Mouse (Mus musculus) neural tube, embryonic 15.5 days (tissue): Measurements from ENCODE around the gene Rbm19. TPM values are rescaled to one million over a fixed set of nuclear protein-coding genes. Genes with fewer than 3 reads are reported as not detected.
A peak's percentile ranks its signal among the peaks of the same experiment; 100 is the strongest.

Source experiments
- ATAC-seq: fragments of 200-750 bp; cut with Nextera tagmentation; 2 replicates; pipeline ENCODE4 v1.8.0; 2017; ENCODE audit warnings: mild to moderate bottlenecking, moderate TSS enrichment, moderate library complexity; ENCODE audit not compliant: low FRiP score
- H3K27ac ChIP-seq: fragments of 300-500 bp; sonication (generic); replicated peaks from 2 replicates; pipeline ENCODE4 v1.5.1; 2015; ENCODE audit warnings: mild to moderate bottlenecking, inconsistent platforms
- H3K27me3 ChIP-seq: fragments of 300-500 bp; sonication (generic); replicated peaks from 2 replicates; pipeline ENCODE4 v1.6.1; 2015; ENCODE audit warnings: inconsistent platforms
- H3K36me3 ChIP-seq: fragments of 300-500 bp; sonication (generic); 2 replicates; pipeline ENCODE4 v1.6.1; 2015; ENCODE audit warnings: inconsistent platforms
- H3K4me1 ChIP-seq: fragments of 300-500 bp; sonication (generic); 2 replicates; pipeline ENCODE4 v1.6.1; 2015; ENCODE audit warnings: inconsistent platforms
- H3K4me2 ChIP-seq: fragments of 300-500 bp; sonication (generic); 2 replicates; pipeline ENCODE4 v1.6.1; 2015; ENCODE audit warnings: inconsistent platforms, mild to moderate bottlenecking, moderate library complexity
- H3K4me3 ChIP-seq: fragments of 300-500 bp; sonication (generic); replicated peaks from 2 replicates; pipeline ENCODE4 v1.5.1; 2015; ENCODE audit warnings: mild to moderate bottlenecking, inconsistent platforms
- H3K9ac ChIP-seq: fragments of 300-500 bp; sonication (generic); replicated peaks from 2 replicates; pipeline ENCODE4 v1.6.1; 2015; ENCODE audit warnings: mild to moderate bottlenecking, inconsistent platforms
- H3K9me3 ChIP-seq: fragments of 300-500 bp; sonication (generic); replicated peaks from 2 replicates; pipeline ENCODE4 v1.6.1; 2016; ENCODE audit warnings: inconsistent platforms
- WGBS: fragments of 180-500 bp; shearing (Covaris S2); methylation state at CpG from one replicate; pipeline ENCODE4 v1.1.7; 2015; ENCODE audit warnings: mixed read lengths; 5-methylcytosine and 5-hydroxymethylcytosine counted together
- polyA plus RNA-seq: library from polyadenylated mRNA; unstranded; fragments of >200 nt; fragmentation: Nextera tagmentation; extraction: Ambion mirVana; gene quantifications from 2 replicates; pipeline ENCODE4 v1.2.1, GENCODE M21; 2015

Gene Rbm19
- polyA plus RNA-seq: 18.7 and 20.2 TPM in 2 replicates

DNA sequence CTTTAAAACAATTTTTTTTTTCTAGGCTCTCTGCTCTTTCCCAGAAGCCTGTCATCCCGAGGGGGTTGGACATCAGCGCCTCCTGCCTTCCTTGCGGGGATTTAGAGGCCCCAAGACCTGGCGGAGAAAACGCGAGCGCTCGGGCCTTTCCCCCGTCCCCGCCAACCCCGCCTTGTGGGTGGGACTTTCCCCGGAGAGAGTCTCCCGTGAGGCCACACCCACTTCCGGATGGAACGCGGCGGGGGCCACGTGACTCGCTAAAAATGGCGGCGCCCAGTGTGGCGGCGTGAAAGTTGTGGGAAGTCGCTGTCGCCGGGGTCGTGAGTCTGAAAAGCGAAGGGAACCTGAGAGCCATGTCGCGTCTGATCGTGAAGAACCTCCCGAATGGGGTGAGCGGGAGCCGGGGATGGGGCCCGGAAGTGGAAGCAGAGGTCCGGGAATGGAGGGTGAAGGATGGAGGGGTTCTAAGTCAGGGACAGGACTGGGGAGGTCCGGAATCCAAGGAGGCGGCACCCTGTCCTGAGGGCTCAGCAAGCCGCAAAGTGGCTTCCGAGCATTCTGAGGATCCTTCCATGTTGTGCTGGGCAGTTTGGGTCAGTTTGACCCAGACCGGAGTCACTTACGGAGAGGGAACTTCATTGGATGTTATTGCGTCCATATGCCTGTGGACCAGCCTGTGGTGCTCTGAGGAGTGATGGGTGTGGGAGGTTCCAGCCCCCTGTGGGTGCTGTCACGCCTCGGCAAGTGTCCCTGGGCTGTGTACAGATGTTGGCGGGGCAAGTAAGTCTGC is at the start of gene Rbm19:
Gene Rbm19 (plus strand): TSS at position 205 of the 790 bp plus-strand sequence.
- Histone ChIP-seq H3K4me1 (peaks cover 8% of the 10 kb centered on the region), H3K4me3 (peak within 1 kb of the TSS; percentile 83), H3K4me2 (peak within 1 kb of the TSS; percentile 94), H3K36me3 (peaks cover 29% of the 10 kb centered on the region), H3K27me3 (no peaks in the 10 kb centered on the region), H3K9ac (peak within 1 kb of the TSS; percentile 61), H3K27ac (peak within 1 kb of the TSS; percentile 75), H3K9me3 (no peaks in the 10 kb centered on the region)
- peak; percentile 90 for ATAC-seq
- under 1% methylated on average over 46 of the region's 46 CpGs for WGBS

DNA sequence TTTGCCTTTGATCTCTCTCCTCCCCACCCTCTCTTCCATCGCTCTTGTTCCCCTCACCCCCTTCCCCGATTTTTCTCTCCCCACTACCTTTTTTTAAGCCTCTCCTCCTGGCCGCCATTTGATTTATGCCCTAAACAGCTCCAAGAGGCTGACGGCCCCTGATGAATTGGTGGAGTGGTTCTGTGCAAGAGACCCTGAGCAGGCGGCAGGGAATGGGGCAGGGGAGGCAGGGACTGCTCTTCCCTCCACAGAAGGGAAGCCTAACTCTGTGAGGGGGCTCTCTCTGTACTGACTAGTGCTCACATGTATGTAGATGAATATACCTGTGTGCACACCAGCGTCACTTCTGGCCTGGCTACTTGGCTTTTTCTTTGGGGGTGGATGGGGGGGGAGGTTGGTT is 49.0 kb upstream of the Rbm19 start:
- Histone ChIP-seq H3K4me3 (no peak overlapping the region), H3K4me2 (no peak overlapping the region), H3K4me1 (0 out of 2 replicates have a peak, but pooled peaks cover 3% of the 10 kb centered on the region), H3K27me3 (no peaks in the 10 kb centered on the region), H3K36me3 (no peaks in the 10 kb centered on the region), H3K9me3 (no peaks in the 10 kb centered on the region), H3K27ac (no peak overlapping the region), H3K9ac (no peak overlapping the region)
- WGBS: 27% methylated on average over 6 of the region's 6 CpGs
- no peak for ATAC-seq

DNA sequence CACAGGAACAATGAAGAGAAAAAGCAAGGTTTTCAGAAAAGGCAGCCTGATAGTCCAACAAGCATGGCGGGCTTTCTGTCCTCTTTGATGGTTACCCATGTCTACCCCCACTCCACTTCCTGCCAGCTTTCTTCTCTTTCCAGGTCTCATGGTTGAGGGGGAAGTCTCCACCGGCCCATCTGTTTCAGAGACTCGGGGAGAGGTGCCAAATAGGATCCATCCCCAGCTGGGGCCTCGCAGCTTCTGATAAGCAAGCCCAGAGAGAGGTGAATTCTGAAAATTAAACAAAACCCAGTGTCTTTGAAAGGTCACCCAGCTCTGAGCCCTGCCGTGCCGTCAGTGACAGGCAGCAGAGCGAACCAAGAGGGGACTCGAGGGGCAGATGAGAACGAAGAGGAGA is 42.2 kb upstream of the Rbm19 start:
- 75% methylated on average over 9 of the region's 9 CpGs for WGBS
- no peak for ATAC-seq
- H3K9me3 ChIP-seq: no peaks in the 10 kb centered on the region
- H3K36me3 ChIP-seq: no peaks in the 10 kb centered on the region
- no peak overlapping the region for H3K4me2 ChIP-seq
- H3K4me1 ChIP-seq: no peaks in the 10 kb centered on the region
- H3K4me3 ChIP-seq: no peak overlapping the region
- H3K9ac ChIP-seq: no peak overlapping the region
- no peaks in the 10 kb centered on the region for H3K27me3 ChIP-seq
- no peak overlapping the region for H3K27ac ChIP-seq

DNA sequence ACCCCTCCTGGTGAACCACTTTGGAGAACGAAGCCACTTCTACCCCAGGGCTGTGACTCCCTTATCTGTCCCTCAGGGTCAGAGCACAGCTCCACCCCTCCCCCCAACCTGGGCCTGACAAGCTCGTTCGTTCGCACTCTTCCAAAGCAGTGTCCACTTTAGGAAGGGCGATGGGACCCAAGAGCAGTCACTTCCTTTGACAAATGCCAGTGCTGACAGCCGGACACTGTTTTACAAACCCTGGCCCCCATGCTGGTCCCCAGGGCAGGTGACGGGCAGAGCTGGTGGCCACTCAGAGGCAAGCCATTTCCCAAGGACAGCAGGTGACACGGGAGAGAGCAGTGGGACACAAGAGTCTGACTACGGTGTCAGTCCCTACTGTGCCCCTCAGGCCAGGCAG is 36.2 kb upstream of the Rbm19 start:
- no peak for ATAC-seq
- Histone ChIP-seq H3K27me3 (peaks cover 4% of the 10 kb centered on the region; the same call in 1 of the 2 replicates), H3K36me3 (no peaks in the 10 kb centered on the region), H3K4me1 (no peaks in the 10 kb centered on the region), H3K4me2 (no peak overlapping the region), H3K9me3 (no peaks in the 10 kb centered on the region), H3K9ac (no peak overlapping the region), H3K4me3 (no peak overlapping the region), H3K27ac (no peak overlapping the region)
- whole genome bisulfite sequencing: 72% methylated on average over 9 of the region's 9 CpGs

DNA sequence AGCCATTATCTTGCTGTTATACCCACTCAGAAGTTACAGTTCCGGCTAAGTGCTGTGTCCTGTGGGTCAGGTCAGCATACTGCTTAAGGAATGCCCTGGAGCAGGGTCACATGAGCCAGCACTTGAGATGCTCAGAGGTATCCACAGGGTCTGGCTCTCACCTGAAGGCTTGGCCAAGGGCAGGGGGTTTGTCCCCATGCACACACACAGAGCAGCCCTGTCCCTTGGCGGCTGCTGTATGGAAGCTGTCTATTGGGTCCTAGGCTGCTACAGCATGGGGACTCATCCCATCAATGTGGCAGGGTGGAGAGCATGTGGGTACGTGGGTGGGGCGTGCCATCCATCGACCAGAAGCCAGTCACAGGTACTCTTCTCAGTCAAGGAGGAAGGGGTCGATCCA is 35.8 kb upstream of the Rbm19 start:
- no peak for ATAC-seq
- Histone ChIP-seq H3K9me3 (no peaks in the 10 kb centered on the region), H3K9ac (no peak overlapping the region), H3K4me1 (no peaks in the 10 kb centered on the region), H3K27ac (no peak overlapping the region), H3K27me3 (peaks cover 4% of the 10 kb centered on the region; the same call in 1 of the 2 replicates), H3K4me2 (no peak overlapping the region), H3K36me3 (no peaks in the 10 kb centered on the region), H3K4me3 (no peak overlapping the region)
- WGBS: 83% methylated on average over 6 of the region's 6 CpGs

DNA sequence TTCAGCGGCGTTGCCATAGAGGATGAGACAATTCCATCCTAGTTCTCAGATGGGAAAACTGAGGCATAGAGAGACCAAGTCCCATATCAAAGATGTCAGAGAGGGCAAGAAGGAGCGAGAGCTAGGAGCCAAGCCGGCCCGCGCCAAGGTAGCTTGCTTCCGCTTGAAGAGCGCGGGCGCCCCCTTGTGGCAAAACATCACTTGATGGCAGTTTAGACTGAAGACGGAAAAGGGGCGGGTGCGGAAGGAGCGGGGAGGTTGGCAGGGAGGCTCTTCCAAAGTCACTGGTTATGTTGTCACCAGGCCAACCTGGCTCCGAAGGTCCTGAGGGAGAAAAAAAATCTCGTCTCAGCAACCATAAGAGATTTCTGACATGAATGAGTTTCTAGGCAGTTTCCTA is 27.7 kb upstream of the Rbm19 start:
- WGBS: 3% methylated on average over 16 of the region's 16 CpGs
- H3K27me3 ChIP-seq: peaks cover 53% of the 10 kb centered on the region

DNA sequence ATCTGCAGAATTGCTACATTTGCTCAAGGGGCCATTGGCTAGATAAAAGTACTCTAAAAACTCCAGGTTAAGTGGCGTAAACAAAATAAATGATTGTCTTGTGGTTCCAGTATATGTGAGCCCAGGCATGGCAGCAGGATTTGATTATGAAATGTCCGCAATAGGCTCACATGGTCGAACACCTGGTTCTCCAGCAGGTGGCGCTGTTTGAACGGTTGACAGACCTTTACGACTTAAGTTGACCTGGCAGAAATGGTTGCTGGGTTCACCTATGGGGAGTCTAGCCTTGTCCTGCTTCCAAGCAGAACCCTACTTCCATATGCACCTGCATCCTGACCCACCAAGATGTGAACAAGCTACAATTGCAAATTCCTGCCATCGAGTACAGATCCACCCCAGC is 21.7 kb upstream of the Rbm19 start:
- H3K4me1 ChIP-seq: no peaks in the 10 kb centered on the region
- ATAC-seq: no peak
- no peak overlapping the region for H3K4me3 ChIP-seq
- H3K36me3 ChIP-seq: no peaks in the 10 kb centered on the region
- no peak overlapping the region for H3K4me2 ChIP-seq
- peaks cover 35% of the 10 kb centered on the region for H3K27me3 ChIP-seq
- no peaks in the 10 kb centered on the region for H3K9me3 ChIP-seq
- 58% methylated on average over 7 of the region's 7 CpGs for WGBS
- H3K27ac ChIP-seq: no peak overlapping the region
- H3K9ac ChIP-seq: no peak overlapping the region

More for the DNA sequence above, 27.7 kb upstream of the Rbm19 start:
- Histone ChIP-seq H3K4me1 (no peaks in the 10 kb centered on the region), H3K27ac (no peak overlapping the region), H3K4me3 (no peak overlapping the region), H3K4me2 (peak overlapping the region; percentile 31), H3K36me3 (no peaks in the 10 kb centered on the region), H3K9me3 (no peaks in the 10 kb centered on the region), H3K9ac (no peak overlapping the region)
- ATAC-seq: no peak

DNA sequence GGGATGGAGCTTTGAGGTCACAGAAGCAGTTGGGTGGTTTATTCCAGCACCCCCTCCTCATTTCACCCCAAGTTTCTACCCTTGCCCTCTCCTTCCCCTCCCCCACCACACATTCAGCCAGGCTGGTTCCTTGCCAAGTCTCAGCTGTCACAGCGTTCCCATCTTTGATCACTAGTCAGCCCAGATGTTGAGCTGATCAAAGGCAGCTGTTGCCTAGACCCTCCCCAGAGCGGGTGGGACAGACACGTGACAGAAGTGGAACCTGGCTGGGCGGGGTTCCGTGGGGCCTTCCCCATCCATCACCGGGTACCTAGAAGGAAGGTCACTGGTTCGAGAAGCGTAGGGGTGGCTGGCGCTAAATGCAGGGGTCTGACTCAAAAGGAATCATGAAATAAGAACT is 19.2 kb upstream of the Rbm19 start:
- H3K9ac ChIP-seq: no peak overlapping the region
- H3K27ac ChIP-seq: no peak overlapping the region
- H3K4me1 ChIP-seq: no peaks in the 10 kb centered on the region
- ATAC-seq: no peak
- H3K36me3 ChIP-seq: no peaks in the 10 kb centered on the region
- H3K27me3 ChIP-seq: peaks cover 13% of the 10 kb centered on the region
- no peaks in the 10 kb centered on the region for H3K9me3 ChIP-seq
- H3K4me3 ChIP-seq: no peak overlapping the region
- H3K4me2 ChIP-seq: no peak overlapping the region
- WGBS: 77% methylated on average over 9 of the region's 9 CpGs

DNA sequence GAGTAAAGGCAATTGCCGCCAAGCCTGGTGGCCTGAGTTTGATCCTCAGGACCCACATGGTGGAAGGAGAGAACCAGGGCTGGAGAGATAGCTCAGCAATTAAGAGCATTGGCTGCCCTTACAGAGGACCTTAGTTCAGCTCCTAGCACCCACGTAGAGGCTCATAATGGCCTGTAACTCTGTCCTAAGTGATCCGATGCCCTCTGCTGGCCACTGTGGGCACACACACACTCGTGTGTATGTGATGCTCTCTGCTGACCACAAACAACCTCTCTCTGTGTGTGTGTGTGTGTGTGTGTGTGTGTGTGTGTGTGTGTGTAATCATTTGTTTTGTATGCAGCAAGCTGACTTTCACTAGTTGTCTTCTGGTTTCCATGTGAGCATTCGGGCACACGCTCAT is 15.5 kb upstream of the Rbm19 start:
- H3K36me3 ChIP-seq: no peaks in the 10 kb centered on the region
- no peak overlapping the region for H3K27ac ChIP-seq
- no peak overlapping the region for H3K9ac ChIP-seq
- no peak overlapping the region for H3K4me2 ChIP-seq
- H3K4me3 ChIP-seq: no peak overlapping the region
- WGBS: 89% methylated on average over 6 of the region's 6 CpGs
- no peak for ATAC-seq
- H3K9me3 ChIP-seq: no peaks in the 10 kb centered on the region
- H3K4me1 ChIP-seq: no peaks in the 10 kb centered on the region
- H3K27me3 ChIP-seq: peaks cover 7% of the 10 kb centered on the region; the same call in 1 of the 2 replicates

DNA sequence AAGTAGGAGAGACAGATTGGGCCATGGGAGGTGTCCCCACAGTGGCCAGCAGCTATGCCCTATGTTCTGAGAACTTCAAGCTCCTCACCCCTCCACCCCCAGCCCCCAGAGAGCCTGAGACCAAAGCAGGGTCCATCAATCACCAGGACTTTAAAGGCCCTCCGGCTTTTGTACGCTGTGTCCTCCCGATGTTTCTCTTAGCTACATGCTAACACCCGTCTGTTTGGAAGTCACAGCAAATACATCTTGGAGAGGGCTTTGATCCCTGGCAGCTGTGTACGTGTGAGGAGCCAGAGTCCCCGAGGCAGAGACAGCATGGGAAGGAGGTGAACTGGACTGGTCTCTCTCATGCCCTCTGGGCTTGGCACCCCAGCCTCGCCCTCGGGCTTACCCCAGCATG is 14.2 kb upstream of the Rbm19 start:
- Histone ChIP-seq H3K27ac (no peak overlapping the region), H3K36me3 (no peaks in the 10 kb centered on the region), H3K9ac (no peak overlapping the region), H3K27me3 (peaks cover 7% of the 10 kb centered on the region; the same call in 1 of the 2 replicates), H3K4me1 (no peaks in the 10 kb centered on the region), H3K4me2 (no peak overlapping the region), H3K4me3 (no peak overlapping the region), H3K9me3 (no peaks in the 10 kb centered on the region)
- ATAC-seq: no peak
- 67% methylated on average over 8 of the region's 8 CpGs for WGBS

DNA sequence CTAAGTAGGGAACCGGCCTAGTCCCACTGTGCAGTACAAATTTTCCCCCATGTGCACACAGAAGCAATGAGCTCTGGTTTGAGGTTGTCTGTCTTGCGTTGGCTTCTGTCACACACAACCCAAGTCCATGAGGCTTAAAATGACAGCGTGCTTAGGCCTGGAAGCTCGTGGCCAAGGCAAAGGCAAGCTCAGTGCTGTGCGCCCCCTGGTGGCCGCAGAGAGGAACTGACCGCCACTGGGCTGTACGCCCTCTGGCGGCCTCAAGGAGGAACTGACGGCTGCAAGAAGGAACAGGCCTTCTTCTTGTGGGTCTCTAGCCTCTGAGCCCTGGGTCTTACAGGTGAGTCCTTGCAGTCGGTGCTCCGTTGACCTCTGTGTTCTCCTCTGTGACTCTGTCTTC is 13.5 kb upstream of the Rbm19 start:
- no peak for ATAC-seq
- H3K4me1 ChIP-seq: no peaks in the 10 kb centered on the region
- no peak overlapping the region for H3K9ac ChIP-seq
- no peaks in the 10 kb centered on the region for H3K9me3 ChIP-seq
- H3K27ac ChIP-seq: no peak overlapping the region
- H3K36me3 ChIP-seq: no peaks in the 10 kb centered on the region
- WGBS: 16% methylated on average over 12 of the region's 12 CpGs
- H3K27me3 ChIP-seq: peaks cover 7% of the 10 kb centered on the region; the same call in 1 of the 2 replicates
- no peak overlapping the region for H3K4me3 ChIP-seq
- H3K4me2 ChIP-seq: no peak overlapping the region

DNA sequence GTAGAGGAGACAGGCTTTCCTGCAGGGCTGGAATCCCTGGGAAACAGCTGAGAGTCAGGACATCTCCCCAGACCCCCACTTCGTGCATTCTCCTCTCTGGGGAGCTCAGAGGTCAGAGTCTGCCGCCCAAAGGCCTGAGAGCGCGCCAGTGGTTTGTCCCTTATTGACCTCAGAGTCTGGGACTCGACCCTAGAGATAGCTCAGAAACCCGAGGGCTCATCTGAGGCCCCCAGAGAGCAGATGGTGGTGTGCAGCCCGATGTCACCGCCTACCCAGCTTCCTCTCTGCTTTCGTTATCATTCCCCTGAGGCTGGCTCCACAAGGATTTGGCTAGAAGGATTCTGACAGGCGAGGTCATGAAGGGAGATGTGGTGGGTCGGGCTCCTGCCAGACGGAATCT is 12.8 kb upstream of the Rbm19 start:
- Histone ChIP-seq H3K4me1 (no peaks in the 10 kb centered on the region), H3K36me3 (no peaks in the 10 kb centered on the region), H3K27ac (no peak overlapping the region), H3K9me3 (no peaks in the 10 kb centered on the region), H3K9ac (no peak overlapping the region), H3K27me3 (peaks cover 7% of the 10 kb centered on the region; the same call in 1 of the 2 replicates), H3K4me3 (no peak overlapping the region), H3K4me2 (no peak overlapping the region)
- no peak for ATAC-seq
- 74% methylated on average over 12 of the region's 12 CpGs for WGBS
